Mouse (Mus musculus) right cerebral cortex, adult 18-20 months (tissue): ENCODE data around the gene Vmn1r188.
"Not testable (repeated sequence)": the region's sequence is repeated elsewhere in the genome, so short reads cannot be mapped to it uniquely, and the experiment has no call there.

Source experiments
- DNase-seq: peaks from one replicate; pipeline ENCODE4 v3.0.0; 2022; ENCODE audit warnings: mixed read lengths

Gene Vmn1r188

GRCm38 (mm10) chr13:22050591-22051522 is 33.4 kb upstream of the Vmn1r188 start:
- DNase-seq: peak; percentile 90

GRCm38 (mm10) chr13:22051523-22051859 is 32.7 kb upstream of the Vmn1r188 start:
- DNase-seq: no peak

GRCm38 (mm10) chr13:22053754-22054153 is 30.5 kb upstream of the Vmn1r188 start:
- no peak for DNase-seq

GRCm38 (mm10) chr13:22061422-22061821 is 22.8 kb upstream of the Vmn1r188 start:
- no peak for DNase-seq

GRCm38 (mm10) chr13:22063468-22063867 is 20.8 kb upstream of the Vmn1r188 start:
- no peak for DNase-seq

- DNase-seq: not testable (repeated sequence)
Measured at GRCm38 (mm10) chr13:22105724-22106123, 21.5 kb downstream of the Vmn1r188 start, which contains the start of gene Vmn1r189. Vmn1r189 (minus strand) TSS chr13:22105824.

- not testable (repeated sequence) for DNase-seq
Measured at GRCm38 (mm10) chr13:22136495-22137293, 52.5 kb downstream of the Vmn1r188 start.
